11 mouse cellular contexts compared by ENCODE assay signal in genomic region chr5:134295277-134296050, GRCm38 (mm10). TPM values are rescaled to one million over a fixed set of nuclear protein-coding genes. Genes with fewer than 3 reads are reported as not detected.
A peak's percentile ranks its signal among the peaks of the same experiment; 100 is the strongest.
DNase-seq lines count a peak whose midpoint lies in the region; TF ChIP-seq lines count a peak whose summit lies in the region.
"Had no signal": no experiment of that assay in that cellular context is flagged by ENCODE, and none has a peak within 500 bp of the region (broad histone marks: within the 10 kb centered on the region; RNA-seq: fewer than 3 reads in every experiment).

No protein-coding gene starts in this region.

- H3K79me2 ChIP-seq in CH12.LX (replicated peaks; ENCODE audit: control insufficient read depth, extremely low read depth, insufficient read depth, poor library complexity, severe bottlenecking): peaks cover 6% of the 10 kb centered on the region; the same call in 1 of the 2 replicates

- no peaks in the 10 kb centered on the region for H3K27me3 ChIP-seq in CH12.LX (replicated peaks)
- H3K27me3 ChIP-seq: embryonic facial prominence, embryonic 13.5 days had no signal

- H3K27ac ChIP-seq in CH12.LX (ENCODE audit: insufficient read depth, low read depth): no peak overlapping the region
- H3K27ac ChIP-seq: embryonic facial prominence, embryonic 13.5 days; liver, embryonic 14.5 days had no signal

- no peak overlapping the region for H3K4me2 ChIP-seq in CH12.LX (ENCODE audit: insufficient read depth, low read depth, poor library complexity, severe bottlenecking)
- H3K4me2 ChIP-seq: embryonic facial prominence, embryonic 13.5 days had no signal

- H3K36me3 ChIP-seq in CH12.LX (replicated peaks in 1 of 2; ENCODE audit: control insufficient read depth in 1 of 2, insufficient read depth in 1 of 2, low read length in 1 of 2): peaks cover 40 to 72% of the 10 kb centered on the region in 2 experiments

- no peak for TF ChIP-seq CTCF in CH12.LX (conservative IDR thresholded peaks at IDR 0.05 in 1 of 2, IDR thresholded peaks at IDR 0.05 in 1 of 2; ENCODE audit: low read depth in 2 of 2, low read length in 2 of 2)

- DNase-seq in cerebellum, adult 11-12 months: peak; percentile 38
- no peak for DNase-seq in cerebellum, adult 9-10 months
- peak; percentile 36 to 51 for DNase-seq in layer of hippocampus, adult 18-20 months (ENCODE audit: low spot score in 2 of 2)
- DNase-seq in layer of hippocampus, postnatal 25 days (ENCODE audit: extremely low spot score in 1 of 2, low spot score in 1 of 2): no peak
- DNase-seq in CH12.LX (ENCODE audit: extremely low read depth): peak; percentile 59
- DNase-seq in kidney, postnatal 10 days: peak; percentile 31
- DNase-seq in MN1 (ENCODE audit: low spot score): no peak
- DNase-seq in urinary bladder, postnatal 14 days (ENCODE audit: low spot score): no peak
- DNase-seq: heart, postnatal 36 days had no signal

- dilution Hi-C loops in CH12.LX (cut with MboI; ENCODE audit: extremely low pct_ligation_motif_present, extremely low pct_unique_long_range_greater_than_20kb, low sequenced_read_pairs): no loop called here

- peak; percentile 30; the same call in 1 of the 2 replicates for TF ChIP-seq EP300 in CH12.LX (IDR thresholded peaks at IDR 0.05; ENCODE audit: low read length)

- no peak for TF ChIP-seq RAD21 in CH12.LX (IDR thresholded peaks at IDR 0.05; ENCODE audit: low read depth, low read length)

- no peak overlapping the region for H3K4me3 ChIP-seq in CH12.LX (replicated peaks in 1 of 3; ENCODE audit: low read depth in 2 of 3, low read length in 2 of 3, poor library complexity in 1 of 3)
- H3K4me3 ChIP-seq: embryonic facial prominence, embryonic 13.5 days had no signal

- no peak for TF ChIP-seq POLR2A in CH12.LX (IDR thresholded peaks at IDR 0.05; ENCODE audit: low read depth, low read length)

- in situ Hi-C loops in CH12.LX (cut with MboI; ENCODE audit: low pct_ligation_motif_present, low pct_unique_long_range_greater_than_20kb, low sequenced_read_pairs): no loop called here

- H3K9ac ChIP-seq in CH12.LX (ENCODE audit: insufficient read depth, low read depth): no peak overlapping the region
- H3K9ac ChIP-seq: embryonic facial prominence, embryonic 13.5 days; liver, embryonic 14.5 days had no signal

- H3K9me3 ChIP-seq in CH12.LX (replicated peaks; ENCODE audit: low read length): peaks cover 21% of the 10 kb centered on the region
- H3K9me3 ChIP-seq: embryonic facial prominence, embryonic 13.5 days had no signal

- peaks cover 0 to 27% of the 10 kb centered on the region in 2 experiments; a peak in 2 of 4 replicates for H3K4me1 ChIP-seq in CH12.LX (ENCODE audit: control insufficient read depth in 1 of 2, insufficient read depth in 2 of 2)
- H3K4me1 ChIP-seq: embryonic facial prominence, embryonic 13.5 days had no signal

TF ChIP-seq in CH12.LX, 34 proteins besides CTCF, POLR2A, EP300 and RAD21:
- TF ChIP-seq JUN (IDR thresholded peaks at IDR 0.05; ENCODE audit: insufficient read depth, low read depth, low read length): no peak
- no peak for TF ChIP-seq PAX5 (IDR thresholded peaks at IDR 0.05; ENCODE audit: low read length)
- TF ChIP-seq MAZ (IDR thresholded peaks at IDR 0.05; ENCODE audit: low read depth, low read length): no peak
- no peak for TF ChIP-seq E2F4 (IDR thresholded peaks at IDR 0.05; ENCODE audit: insufficient replicate concordance, low read depth, low read length)
- no peak for TF ChIP-seq USF2 (conservative IDR thresholded peaks at IDR 0.05; ENCODE audit: low read depth, low read length)
- no peak for TF ChIP-seq ZC3H11A (IDR thresholded peaks at IDR 0.05; ENCODE audit: low read depth, low read length)
- no peak for TF ChIP-seq CHD2 (IDR thresholded peaks at IDR 0.05; ENCODE audit: low read length)
- TF ChIP-seq ZNF384 (IDR thresholded peaks at IDR 0.05; ENCODE audit: low read depth, low read length): no peak
- no peak for TF ChIP-seq SIN3A (IDR thresholded peaks at IDR 0.05; ENCODE audit: low read length)
- no peak for TF ChIP-seq HCFC1 (IDR thresholded peaks at IDR 0.05; ENCODE audit: low read depth, low read length)
- TF ChIP-seq ZMIZ1 (IDR thresholded peaks at IDR 0.05; ENCODE audit: low read depth, low read length): no peak
- TF ChIP-seq USF1 (IDR thresholded peaks at IDR 0.05; ENCODE audit: low read depth, low read length): no peak
- no peak for TF ChIP-seq JUND (conservative IDR thresholded peaks at IDR 0.05; ENCODE audit: low read depth, low read length)
- no peak for TF ChIP-seq IRF4 (IDR thresholded peaks at IDR 0.05; ENCODE audit: low read depth, low read length)
- peak; percentile 47 for TF ChIP-seq ETS1 (conservative IDR thresholded peaks at IDR 0.05; ENCODE audit: low read depth, low read length)
- TF ChIP-seq BHLHE40 (IDR thresholded peaks at IDR 0.05; ENCODE audit: low read depth, low read length): peak; percentile 38
- no peak; the same call in 1 of the 2 replicates for TF ChIP-seq MEF2A (IDR thresholded peaks at IDR 0.05; ENCODE audit: borderline replicate concordance, low read depth, low read length)
- TF ChIP-seq MXI1 (IDR thresholded peaks at IDR 0.05; ENCODE audit: low read depth, low read length): no peak
TF ChIP-seq in CH12.LX: peak in this region for 2.

RNA-seq across cellular contexts. Expression of gene Gtf2i, which starts 19.1 kb away (rescaled TPM):
- total RNA-seq in layer of hippocampus, adult 18-20 months (2021): 100 to 1,000 TPM; 220 to 231 TPM
- 100 to 1,000 TPM; 216 to 223 TPM for total RNA-seq in layer of hippocampus, postnatal 25 days (2021)
- total RNA-seq in CH12.LX (2012; rRNA removed) (36.2 and 42.2 TPM in 2 replicates), CH12.LX (2014; rRNA removed) (24.5 and 28.4 TPM in 2 replicates)
- polyA plus RNA-seq in CH12.LX (2012; ENCODE audit: insufficient read length, low read depth): 58.9 and 60.9 TPM in 2 replicates

Comparison
In these comparisons a context has a peak if more than half of its experiments do, and no peak if none do; other contexts are left out.
1. DNase-seq: peak in cerebellum, adult 11-12 months (single experiment), layer of hippocampus, adult 18-20 months (2 of 2), CH12.LX (single experiment) and kidney, postnatal 10 days (single experiment); none in cerebellum, adult 9-10 months (single experiment), layer of hippocampus, postnatal 25 days (0 of 2), MN1 (single experiment) and urinary bladder, postnatal 14 days (single experiment).
2. RNA of gene Gtf2i, which starts 19.1 kb away (total RNA-seq): 220 to 231 TPM in layer of hippocampus, adult 18-20 months and 216 to 223 TPM in layer of hippocampus, postnatal 25 days; 24.5 to 42.2 TPM in CH12.LX; every median in the first group is over 4 times any median in the second.